In the genomic region with DNA sequence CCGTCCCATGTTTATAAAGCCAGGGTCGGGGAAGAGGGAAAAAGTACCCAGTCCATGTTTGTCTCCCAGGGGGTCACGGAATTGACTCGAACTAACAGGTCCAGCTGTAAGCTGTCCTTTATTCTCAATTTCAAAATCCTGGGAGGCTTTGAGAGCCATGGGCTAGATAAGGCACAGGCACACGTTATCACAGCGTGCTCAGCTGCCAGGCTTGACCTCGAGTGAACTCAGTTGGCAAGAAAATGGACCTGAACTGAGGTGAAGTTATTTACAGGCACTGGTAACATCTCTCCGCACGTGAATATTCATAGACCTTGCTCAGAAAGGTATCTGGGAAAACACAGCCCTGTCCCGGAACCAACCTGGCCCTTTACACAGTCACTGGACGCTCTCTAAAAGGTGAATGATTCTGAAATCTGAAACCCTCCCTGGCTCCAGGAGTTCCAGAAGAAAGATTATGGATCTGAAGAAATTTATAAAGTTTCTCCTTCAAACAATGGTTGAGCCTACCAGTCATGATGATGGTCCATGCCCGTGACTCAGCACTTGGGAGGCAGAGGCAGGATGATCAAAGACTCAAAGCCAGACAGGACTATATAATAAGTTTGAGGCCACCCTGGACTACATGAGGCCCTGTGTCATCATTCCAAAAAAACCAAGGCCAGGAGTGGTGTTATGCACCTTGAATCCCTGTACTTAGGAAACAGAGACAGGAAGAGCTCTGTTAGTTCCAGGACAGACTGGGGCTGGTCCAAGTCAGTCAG, we compare ENCODE assay signal across 17 mouse cellular contexts. TPM values are rescaled to one million over a fixed set of nuclear protein-coding genes. Genes with fewer than 3 reads are reported as not detected.
DNase-seq lines count a peak whose midpoint lies in the region; ATAC-seq and TF ChIP-seq lines count a peak whose summit lies in the region.
"Had no signal": no experiment of that assay in that cellular context is flagged by ENCODE, and none has a peak within 500 bp of the region (broad histone marks: within the 10 kb centered on the region; RNA-seq: fewer than 3 reads in every experiment).

No protein-coding gene starts in this region.

- no peak for ATAC-seq in heart, embryonic 15.5 days (replicated peaks; ENCODE audit: insufficient number of reproducible peaks, insufficient read depth, low FRiP score, low read depth)
- peak; percentile 63; the same call in 1 of the 2 replicates for ATAC-seq in liver, embryonic 16.5 days (ENCODE audit: low read depth)
- ATAC-seq in hindbrain, embryonic 13.5 days (ENCODE audit: low FRiP score): no peak
- ATAC-seq: forebrain, embryonic 13.5 days; intestine, embryonic 15.5 days had no signal

- no peak for TF ChIP-seq POLR2A in MEL (IDR thresholded peaks at IDR 0.05; ENCODE audit: control insufficient read depth in 1 of 2, insufficient read depth in 1 of 2, low read depth in 1 of 2, low read length in 2 of 2, poor library complexity in 1 of 2)

- H3K27me3 ChIP-seq in MEL (ENCODE audit: control insufficient read depth in 1 of 2, insufficient read depth in 2 of 2, low read length in 2 of 2): no peaks in the 10 kb centered on the region
- 0 out of 2 replicates have a peak, but pooled peaks cover 7% of the 10 kb centered on the region for H3K27me3 ChIP-seq in heart, embryonic 15.5 days
- H3K27me3 ChIP-seq in liver, embryonic 16.5 days (ENCODE audit: control insufficient read depth, insufficient read depth, low read depth, low read length): peaks cover 32% of the 10 kb centered on the region
- peaks cover 6% of the 10 kb centered on the region; the same call in 1 of the 2 replicates for H3K27me3 ChIP-seq in hindbrain, embryonic 13.5 days
- H3K27me3 ChIP-seq: intestine, embryonic 15.5 days had no signal

- no peak overlapping the region; the same call in 1 of the 2 replicates for H3K9ac ChIP-seq in MEL (ENCODE audit: control insufficient read depth, low read depth, low read length, poor library complexity, severe bottlenecking)
- H3K9ac ChIP-seq in heart, embryonic 15.5 days: no peak overlapping the region
- H3K9ac ChIP-seq in liver, embryonic 16.5 days (ENCODE audit: low read depth, low read length): no peak overlapping the region
- no peak overlapping the region for H3K9ac ChIP-seq in hindbrain, embryonic 13.5 days
- H3K9ac ChIP-seq: forebrain, embryonic 13.5 days; intestine, embryonic 15.5 days; lung, embryonic 14.5 days had no signal

- H3K4me2 ChIP-seq in heart, embryonic 15.5 days: no peak overlapping the region
- H3K4me2 ChIP-seq in liver, embryonic 16.5 days (ENCODE audit: low read depth, low read length): no peak overlapping the region
- H3K4me2 ChIP-seq in hindbrain, embryonic 13.5 days: no peak overlapping the region
- H3K4me2 ChIP-seq: forebrain, embryonic 13.5 days; intestine, embryonic 15.5 days; lung, embryonic 14.5 days had no signal

- no peak overlapping the region for H3K27ac ChIP-seq in MEL (ENCODE audit: control insufficient read depth, low read depth, low read length)
- peak overlapping the region; percentile 54 for H3K27ac ChIP-seq in heart, embryonic 15.5 days
- H3K27ac ChIP-seq in liver, embryonic 16.5 days (ENCODE audit: low read length): no peak overlapping the region
- no peak overlapping the region for H3K27ac ChIP-seq in hindbrain, embryonic 13.5 days
- H3K27ac ChIP-seq: forebrain, embryonic 13.5 days; gastrocnemius, adult 2 months; hindbrain, embryonic 10.5 days; intestine, embryonic 15.5 days had no signal

- H3K4me3 ChIP-seq in MEL (ENCODE audit: control insufficient read depth in 1 of 2, insufficient read depth in 1 of 2, low read depth in 2 of 2, low read length in 2 of 2): peak overlapping the region in 1 of 2 experiments; percentile 24; a peak in 1 of 4 replicates
- H3K4me3 ChIP-seq in heart, embryonic 15.5 days: no peak overlapping the region
- no peak overlapping the region for H3K4me3 ChIP-seq in liver, embryonic 16.5 days (ENCODE audit: low read depth, low read length)
- H3K4me3 ChIP-seq in hindbrain, embryonic 13.5 days: no peak overlapping the region
- H3K4me3 ChIP-seq: forebrain, embryonic 13.5 days; gastrocnemius, adult 2 months; hindbrain, embryonic 10.5 days; intestine, embryonic 15.5 days; megakaryocyte, embryonic 14.5 days had no signal

- peak; percentile 48 for DNase-seq in adrenal gland, postnatal 10 days
- DNase-seq in adrenal gland, adult 18-20 months (ENCODE audit: low spot score in 2 of 2): no peak
- peak; percentile 45 for DNase-seq in MEL (ENCODE audit: low read depth, low spot score)
- no peak for DNase-seq in cerebellum, postnatal 10 days
- no peak for DNase-seq in retina, embryonic 14.5 days (ENCODE audit: low spot score)
- DNase-seq: adrenal gland, postnatal 25 days; gastrocnemius, adult 2 months; kidney, postnatal 14 days; lung, embryonic 14.5 days; thymus, postnatal 36 days had no signal

- WGBS in heart, embryonic 15.5 days: 40% methylated on average over 12 of the region's 12 CpGs
- WGBS in liver, embryonic 16.5 days (ENCODE audit: insufficient replicate concordance): 44% methylated on average over 12 of the region's 12 CpGs
- 81% methylated on average over 12 of the region's 12 CpGs for WGBS in hindbrain, embryonic 13.5 days

- peak; percentile 77 to 85 for TF ChIP-seq EP300 in MEL (IDR thresholded peaks at IDR 0.05; ENCODE audit: low read depth in 1 of 2, low read length in 2 of 2)

- H3K9me3 ChIP-seq in MEL (replicated peaks; ENCODE audit: insufficient read depth, low read length): no peaks in the 10 kb centered on the region
- H3K9me3 ChIP-seq in heart, embryonic 15.5 days (replicated peaks): no peaks in the 10 kb centered on the region
- H3K9me3 ChIP-seq in liver, embryonic 16.5 days (replicated peaks; ENCODE audit: control insufficient read depth, low read length): no peaks in the 10 kb centered on the region
- no peaks in the 10 kb centered on the region for H3K9me3 ChIP-seq in hindbrain, embryonic 13.5 days
- H3K9me3 ChIP-seq: forebrain, embryonic 13.5 days; intestine, embryonic 15.5 days; megakaryocyte, embryonic 14.5 days had no signal

- no peaks in the 10 kb centered on the region for H3K79me2 ChIP-seq in MEL (ENCODE audit: control insufficient read depth, insufficient read depth, low read length, poor library complexity)

- peaks cover 18 to 22% of the 10 kb centered on the region in 2 experiments for H3K4me1 ChIP-seq in MEL (ENCODE audit: control insufficient read depth in 1 of 2, insufficient read depth in 2 of 2, low read length in 2 of 2)
- H3K4me1 ChIP-seq in heart, embryonic 15.5 days (replicated peaks): peaks cover 44% of the 10 kb centered on the region
- peaks cover 30% of the 10 kb centered on the region for H3K4me1 ChIP-seq in liver, embryonic 16.5 days (ENCODE audit: control insufficient read depth, low read depth, low read length)
- H3K4me1 ChIP-seq in hindbrain, embryonic 13.5 days (replicated peaks): peaks cover 15% of the 10 kb centered on the region

- no peak for TF ChIP-seq CTCF in MEL (IDR thresholded peaks at IDR 0.05 in 2 of 3, conservative IDR thresholded peaks at IDR 0.05 in 1 of 3; ENCODE audit: control insufficient read depth in 1 of 3, insufficient read depth in 1 of 3, low read depth in 2 of 3, low read length in 3 of 3, poor library complexity in 1 of 3, severe bottlenecking in 1 of 3)

- no peak for TF ChIP-seq RAD21 in MEL (IDR thresholded peaks at IDR 0.05; ENCODE audit: low read depth, low read length)

- peaks cover 0 to 20% of the 10 kb centered on the region in 2 experiments; a peak in 2 of 4 replicates for H3K36me3 ChIP-seq in MEL (ENCODE audit: control insufficient read depth in 1 of 2, insufficient read depth in 2 of 2, low read length in 2 of 2)
- no peaks in the 10 kb centered on the region for H3K36me3 ChIP-seq in heart, embryonic 15.5 days
- H3K36me3 ChIP-seq in liver, embryonic 16.5 days (ENCODE audit: control insufficient read depth, insufficient read depth): no peaks in the 10 kb centered on the region
- no peaks in the 10 kb centered on the region for H3K36me3 ChIP-seq in hindbrain, embryonic 13.5 days
- H3K36me3 ChIP-seq: hindbrain, embryonic 10.5 days; intestine, embryonic 15.5 days had no signal

TF ChIP-seq in MEL, 35 proteins besides CTCF, POLR2A, EP300 and RAD21:
- TF ChIP-seq ETS1 (IDR thresholded peaks at IDR 0.05; ENCODE audit: low read depth, low read length) (peak; percentile 91), GABPA (IDR thresholded peaks at IDR 0.05; ENCODE audit: low read depth, low read length) (0 out of 2 replicates have a peak, but pooled peaks have one; percentile 40), MXI1 (IDR thresholded peaks at IDR 0.05; ENCODE audit: low read depth, low read length) (peak; percentile 66), MAX (IDR thresholded peaks at IDR 0.05; ENCODE audit: low read length) (peak; percentile 58; the same call in 1 of the 2 replicates), RCOR1 (IDR thresholded peaks at IDR 0.05; ENCODE audit: low read depth, low read length) (peak; percentile 56; the same call in 1 of the 2 replicates), SIN3A (IDR thresholded peaks at IDR 0.05; ENCODE audit: low read length) (peak; percentile 56), MYC (IDR thresholded peaks at IDR 0.05; ENCODE audit: low read depth, low read length) (peak; percentile 30; the same call in 1 of the 2 replicates), POLR2AphosphoS5 (IDR thresholded peaks at IDR 0.05; ENCODE audit: borderline replicate concordance, low read depth, low read length) (no peak), GATA1 (IDR thresholded peaks at IDR 0.05; ENCODE audit: low read depth, low read length) (peak; percentile 89), TCF12 (IDR thresholded peaks at IDR 0.05; ENCODE audit: low read depth, low read length) (peak; percentile 88), HCFC1 (IDR thresholded peaks at IDR 0.05; ENCODE audit: low read depth, low read length) (0 out of 2 replicates have a peak, but pooled peaks have one; percentile 18), TBP (IDR thresholded peaks at IDR 0.05; ENCODE audit: low read depth, low read length) (no peak), BHLHE40 (IDR thresholded peaks at IDR 0.05; ENCODE audit: borderline replicate concordance, low read depth, low read length) (peak; percentile 96), USF1 (IDR thresholded peaks at IDR 0.05; ENCODE audit: low read depth, low read length) (no peak), SMC3 (IDR thresholded peaks at IDR 0.05; ENCODE audit: low read depth, low read length) (no peak), TAL1 (IDR thresholded peaks at IDR 0.05; ENCODE audit: low read length) (peak; percentile 78)
TF ChIP-seq in MEL: peak in this region for 12.

RNA-seq across cellular contexts. Expression of gene Fgd2, which starts 59.4 kb away (rescaled TPM):
- total RNA-seq in adrenal gland, postnatal 10 days (2021): 1 to 10 TPM; 4.6 to 7.4 TPM
- 1 to 10 TPM; 3.7 to 9.5 TPM for total RNA-seq in adrenal gland, adult 18-20 months (2021)
- total RNA-seq in MEL (2012; rRNA removed): 0.07 and 0.23 TPM in 2 replicates
- polyA plus RNA-seq in MEL (2012; ENCODE audit: insufficient read depth in 1 of 2, insufficient read length in 2 of 2, low read depth in 1 of 2, low replicate concordance in 2 of 2, missing spikeins in 1 of 2): under 1 TPM in 1 of 2 experiments, not detected in 1; 0.39 TPM
- 3.0 and 7.0 TPM in 2 replicates for polyA plus RNA-seq in heart, embryonic 15.5 days (2015; fragmentation: Nextera tagmentation; extraction: Ambion mirVana)
- 7.7 and 8.1 TPM in 2 replicates for polyA plus RNA-seq in liver, embryonic 16.5 days (2015; fragmentation: Nextera tagmentation; extraction: Ambion mirVana)
- 3.8 and 5.3 TPM in 2 replicates for polyA plus RNA-seq in hindbrain, embryonic 13.5 days (2015; fragmentation: Nextera tagmentation; extraction: Ambion mirVana)

Comparison
In these comparisons a context has a peak if more than half of its experiments do, and no peak if none do; other contexts are left out.
1. DNase-seq: peak in adrenal gland, postnatal 10 days (single experiment) and MEL (single experiment); none in adrenal gland, adult 18-20 months (0 of 2), cerebellum, postnatal 10 days (0 of 2) and retina, embryonic 14.5 days (single experiment).